Mouse (Mus musculus) mouse embryonic stem cell (cell line): ENCODE measurements around the gene Vmac.

ENCODE experiments used
- in situ Hi-C, 2 experiments: fragments of 300-500 bp; cut with MboI; formaldehyde crosslinking; loops; 1 replicate in 1 of 2; 3 replicates in 1 of 2; pipeline ENCODE4 v1.14.3; 2019 to 2020; ENCODE audit warnings: low sequenced_read_pairs in 2 of 2, low pct_unique_long_range_greater_than_20kb in 1 of 2, mixed read lengths in 1 of 2; ENCODE audit not compliant: unreplicated experiment in 1 of 2

Vmac gene

DNA sequence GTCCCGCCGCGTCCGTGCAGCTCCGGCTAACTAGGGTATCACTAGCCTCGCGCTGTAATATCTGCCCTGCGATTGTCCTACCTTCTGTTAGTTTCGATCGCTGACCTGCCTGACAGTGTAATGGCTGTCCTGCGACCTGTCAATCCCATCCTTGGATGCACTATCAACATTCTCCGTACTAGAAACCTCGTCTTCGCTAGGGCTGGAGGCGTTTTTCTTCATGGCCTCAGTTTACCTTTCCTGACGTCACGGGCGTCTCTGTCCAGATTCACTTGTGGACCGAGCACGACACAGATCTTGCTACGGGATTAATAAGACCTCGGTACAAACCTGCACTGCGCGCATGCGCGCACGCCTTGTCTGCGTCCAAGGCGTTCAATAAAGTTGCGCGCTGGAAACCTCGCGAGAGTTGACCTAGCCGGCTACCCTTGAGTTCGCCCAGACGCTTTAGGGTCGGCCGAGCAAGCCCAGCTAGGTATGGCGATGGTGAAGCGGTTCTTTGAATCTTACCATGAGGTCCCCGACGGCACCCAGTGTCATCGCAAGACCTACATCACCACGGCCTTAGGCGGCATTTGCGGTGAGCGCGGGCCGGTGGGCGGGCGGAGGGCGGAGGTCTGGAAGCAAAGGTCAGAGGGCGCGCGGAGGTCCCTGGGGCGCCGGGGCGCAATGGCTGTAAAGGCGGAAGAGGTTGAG, at the start of gene Vmac, which contains the start of gene Ndufa11:
TSS of gene Vmac (minus strand) at position 660 of the 696 bp plus-strand sequence.
TSS of gene Ndufa11 (plus strand) at position 405 of the 696 bp plus-strand sequence.
- in situ Hi-C loops = no loop called here

DNA sequence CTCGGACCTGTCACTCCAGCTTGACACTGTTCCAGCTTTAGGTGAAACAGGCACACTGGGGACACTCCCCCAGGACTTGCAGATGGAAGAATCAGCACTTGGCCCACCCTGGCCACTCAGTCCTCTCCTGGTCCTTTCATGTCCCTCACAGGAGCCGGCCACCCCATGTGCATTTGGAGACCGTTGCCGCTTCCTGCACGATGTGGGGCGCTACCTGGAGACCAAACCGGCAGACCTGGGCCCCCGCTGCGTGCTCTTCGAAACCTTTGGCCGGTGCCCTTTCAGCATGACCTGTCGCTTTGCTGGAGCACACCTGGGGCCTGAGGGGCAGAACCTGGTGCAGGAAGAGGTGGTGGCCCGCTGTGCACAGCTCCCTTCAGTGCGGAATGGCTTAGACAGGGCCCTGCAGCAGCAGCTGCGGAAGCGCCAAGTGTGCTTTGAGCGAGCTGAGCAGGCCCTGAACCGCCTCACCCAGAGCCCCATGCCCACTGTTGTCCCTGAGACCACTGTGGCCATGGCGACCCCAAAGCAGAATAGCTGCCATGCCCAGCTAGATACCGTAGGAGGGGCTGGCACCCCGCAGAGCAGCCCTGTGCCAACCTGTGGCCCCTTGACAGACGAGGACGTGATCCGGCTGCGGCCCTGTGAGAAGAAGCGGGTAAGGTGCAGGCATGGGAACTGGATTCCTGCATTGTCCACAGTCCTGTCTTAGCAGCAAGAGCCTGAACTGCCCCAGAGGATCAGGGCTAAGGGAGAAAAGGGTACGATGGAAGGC, 49.0 kb upstream of the Vmac start:
- in situ Hi-C loops = no loop called here

DNA sequence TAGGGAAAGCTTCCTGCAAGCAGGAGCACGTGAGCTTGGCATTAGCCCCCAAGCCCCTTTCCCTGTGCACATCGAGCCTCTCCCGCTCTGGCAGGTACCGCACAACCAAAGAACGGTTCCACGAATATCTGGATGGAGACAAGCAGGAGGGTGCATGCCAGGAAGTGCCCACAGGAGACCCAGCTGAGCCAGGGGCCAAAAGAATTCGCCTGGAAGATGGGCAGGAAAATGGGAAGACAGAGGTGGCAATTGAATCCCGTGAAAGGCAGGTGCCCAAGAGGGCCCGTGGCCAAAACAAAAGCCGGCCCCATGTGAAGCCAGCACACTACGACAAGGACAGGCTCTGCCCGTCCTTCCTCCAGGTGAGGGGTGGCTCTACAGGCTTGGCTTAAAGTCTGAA, 47.6 kb upstream of the Vmac start:
- in situ Hi-C loops = no loop called here

DNA sequence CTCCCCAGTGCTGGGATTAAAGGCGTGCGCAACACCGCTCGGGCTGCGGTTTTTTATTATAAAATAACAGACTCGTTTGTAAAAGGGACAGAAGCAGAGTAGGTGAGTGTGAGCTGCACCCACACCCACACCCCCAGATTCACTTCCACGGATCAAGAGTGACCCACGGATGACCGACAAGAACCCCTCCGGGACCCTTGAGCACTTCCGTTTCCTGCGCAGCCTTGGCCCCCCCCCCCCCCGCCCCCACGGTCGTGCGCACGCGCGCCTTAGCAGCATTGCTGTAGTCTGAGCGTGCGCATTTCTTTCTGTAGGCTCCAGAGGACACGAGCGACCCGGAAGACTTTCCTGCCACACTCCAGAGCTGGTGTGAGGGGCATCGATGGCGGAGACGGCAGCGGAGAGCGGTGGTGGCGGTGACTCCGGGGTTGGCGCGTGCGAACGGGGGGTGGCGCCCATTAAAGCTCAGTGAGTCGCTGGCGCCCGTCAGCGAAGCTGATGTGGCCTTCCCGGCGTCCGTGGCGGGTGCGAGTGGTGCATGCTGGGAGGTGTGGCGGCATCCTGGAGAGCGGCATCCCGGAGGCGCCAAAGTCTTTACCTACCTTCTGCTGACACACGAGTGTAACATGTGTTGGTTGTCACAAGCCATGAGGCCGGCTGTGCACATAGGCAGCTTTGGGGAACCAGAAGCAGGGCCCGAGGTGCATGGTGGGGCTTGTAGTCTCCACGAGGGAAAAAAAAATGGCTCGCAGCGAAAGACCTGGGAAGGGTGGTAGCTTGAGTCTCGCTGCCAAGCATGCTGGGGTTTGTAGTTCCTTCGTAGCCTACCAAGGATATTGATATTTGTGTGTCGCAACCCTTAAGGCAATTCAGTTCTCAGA, 46.9 kb upstream of the Vmac start, which contains the start of gene Dus3l:
TSS of gene Dus3l (plus strand) at position 284 of the 881 bp plus-strand sequence.
- in situ Hi-C loops = no loop called here

DNA sequence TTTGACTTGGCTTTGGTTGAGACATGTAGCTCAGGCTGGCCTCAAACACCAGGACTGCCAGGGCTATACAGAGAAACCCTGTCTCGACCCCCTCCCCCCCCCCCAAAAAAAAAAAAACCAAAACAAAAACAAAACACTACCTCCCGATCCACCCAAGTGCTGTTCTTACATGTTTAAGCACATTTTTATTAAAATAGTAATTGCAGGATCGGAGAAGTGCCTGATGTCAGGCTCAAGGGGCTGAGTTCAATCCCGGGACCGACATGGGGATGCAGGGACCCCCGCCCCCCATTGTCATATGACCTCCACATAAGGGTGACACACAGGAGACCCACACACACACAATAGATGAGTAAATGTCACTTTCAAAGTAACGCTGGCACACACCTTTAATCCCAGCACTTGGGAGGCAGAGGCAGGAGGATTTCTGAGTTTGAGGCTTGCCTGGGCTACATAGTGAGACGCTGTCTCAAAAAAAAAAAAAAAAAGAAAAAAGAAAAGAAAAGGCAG, 46.0 kb upstream of the Vmac start:
- in situ Hi-C loops = no loop called here

DNA sequence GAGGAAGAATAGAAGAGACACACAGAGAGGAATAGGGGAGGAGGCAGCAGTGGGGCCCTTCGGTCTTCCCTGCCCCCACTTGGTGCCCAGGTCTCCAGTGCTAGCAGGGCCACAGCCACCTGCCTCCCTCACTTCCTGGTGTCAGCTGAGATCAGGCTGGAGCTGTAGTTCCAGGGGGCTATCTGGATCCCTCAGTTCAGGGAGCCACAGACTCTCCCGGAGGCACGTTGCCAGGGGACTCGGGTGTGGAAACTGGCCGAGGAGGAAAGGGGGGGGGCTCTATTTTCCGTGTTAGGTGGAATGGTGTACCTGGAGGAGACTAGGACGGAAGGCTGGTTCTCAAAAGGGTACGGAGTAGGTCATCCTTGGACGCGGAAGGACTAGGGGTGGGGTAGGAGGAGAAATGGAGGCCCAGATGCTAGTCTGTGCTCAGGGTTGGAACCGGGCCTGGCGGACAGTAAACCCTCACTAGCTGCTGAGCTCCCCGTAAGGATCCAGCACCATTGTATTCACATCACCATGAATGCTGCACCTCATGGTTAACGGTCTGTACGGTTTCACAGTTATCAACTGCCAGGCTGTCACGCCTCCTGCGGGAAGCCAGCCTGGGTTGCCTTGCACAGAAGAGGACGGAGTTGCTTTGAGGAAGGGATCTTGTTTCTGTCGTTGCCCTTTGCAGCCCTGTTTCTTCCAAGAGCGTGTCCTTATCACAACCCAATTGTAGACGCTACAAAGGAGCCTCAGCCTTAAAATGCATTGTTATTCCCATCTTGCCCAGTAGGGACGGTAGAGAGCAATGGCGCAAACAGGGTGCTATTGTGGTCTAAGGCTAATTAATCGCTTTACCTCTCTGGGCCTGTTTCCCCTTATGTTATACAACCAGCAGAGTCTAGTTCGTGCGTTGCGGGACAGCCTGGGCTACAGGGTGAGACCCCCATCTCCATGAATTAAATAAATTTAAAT, 45.2 kb upstream of the Vmac start:
- in situ Hi-C loops = no loop called here

DNA sequence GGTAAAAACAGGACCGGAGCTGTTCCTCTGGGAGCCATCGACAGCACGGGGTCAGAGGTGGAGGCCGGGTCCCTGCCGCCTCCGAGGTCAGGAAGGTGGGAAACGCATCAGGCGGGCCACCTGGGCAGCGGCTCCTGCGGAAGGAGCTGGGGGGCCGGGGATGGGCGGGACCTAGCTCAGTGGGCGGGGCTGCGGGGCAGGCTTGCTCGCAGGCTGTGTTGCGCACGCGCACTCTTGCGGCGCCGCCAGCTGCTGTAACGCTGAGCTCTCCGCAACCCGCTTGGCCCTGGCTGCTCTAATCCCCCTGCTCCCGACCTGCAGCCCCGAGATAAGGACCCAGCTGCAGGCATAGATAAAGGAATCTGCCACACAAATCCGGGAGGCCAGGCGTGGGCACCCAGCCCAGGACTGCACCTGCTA, 44.2 kb upstream of the Vmac start:
- in situ Hi-C loops = no loop called here

DNA sequence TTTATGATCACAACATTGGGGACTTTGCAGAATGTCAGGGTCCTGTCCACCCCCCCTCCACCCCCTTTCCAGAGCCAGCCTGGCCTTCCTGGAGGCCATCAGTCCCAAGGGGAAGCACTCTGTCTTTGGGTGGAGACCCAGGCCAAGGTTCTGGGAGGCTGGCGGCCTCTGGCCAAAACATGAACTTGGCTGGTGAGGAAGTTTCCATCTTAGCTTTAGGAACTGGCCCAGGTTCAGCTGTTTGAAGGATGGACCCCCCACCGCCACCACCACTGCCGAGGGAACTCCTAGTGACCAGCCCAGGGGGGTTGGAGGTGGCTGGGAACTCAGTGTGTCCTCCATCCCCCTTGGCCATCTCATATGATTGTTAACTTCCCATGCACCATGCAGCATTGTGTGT, 43.3 kb upstream of the Vmac start:
- in situ Hi-C loops = no loop called here

DNA sequence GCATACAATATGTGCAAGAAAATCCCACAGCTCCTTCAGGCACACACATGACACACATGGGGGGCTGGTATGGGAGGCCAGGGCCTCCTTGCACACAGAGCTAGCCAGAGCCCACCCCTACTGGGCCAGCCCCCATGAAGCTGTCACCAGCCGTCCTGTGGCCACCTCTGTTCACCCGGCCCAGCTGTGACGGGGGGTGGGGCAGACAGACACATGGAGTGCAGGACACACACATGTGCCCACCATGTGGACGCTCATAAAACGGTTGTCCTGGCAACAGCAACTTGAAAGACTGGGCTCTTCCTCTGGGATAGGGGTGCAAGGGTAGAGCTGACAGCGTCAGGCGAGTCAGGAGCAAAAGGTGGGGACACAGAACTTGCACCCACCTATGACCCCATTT, 41.4 kb upstream of the Vmac start:
- in situ Hi-C loops = no loop called here

DNA sequence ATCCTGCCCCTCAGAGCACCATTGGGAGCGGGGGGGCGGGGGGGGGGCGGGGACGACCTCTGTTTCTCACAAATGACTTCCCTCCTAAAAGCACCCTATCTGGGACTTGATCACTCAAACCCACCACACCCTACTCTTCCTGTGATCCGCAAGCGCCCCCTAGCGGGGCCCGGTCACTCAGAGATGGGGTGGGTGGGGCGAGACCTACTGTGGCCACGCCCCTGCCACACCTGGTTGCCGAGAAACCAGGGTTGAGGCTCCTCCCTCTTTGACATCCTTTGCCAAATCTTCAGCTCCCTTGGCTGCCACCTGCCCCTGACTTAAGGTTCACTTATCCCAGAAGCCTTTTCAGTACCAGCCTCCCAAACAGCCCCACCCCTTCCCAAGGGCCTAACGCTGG, 40.3 kb upstream of the Vmac start:
- in situ Hi-C loops = no loop called here

DNA sequence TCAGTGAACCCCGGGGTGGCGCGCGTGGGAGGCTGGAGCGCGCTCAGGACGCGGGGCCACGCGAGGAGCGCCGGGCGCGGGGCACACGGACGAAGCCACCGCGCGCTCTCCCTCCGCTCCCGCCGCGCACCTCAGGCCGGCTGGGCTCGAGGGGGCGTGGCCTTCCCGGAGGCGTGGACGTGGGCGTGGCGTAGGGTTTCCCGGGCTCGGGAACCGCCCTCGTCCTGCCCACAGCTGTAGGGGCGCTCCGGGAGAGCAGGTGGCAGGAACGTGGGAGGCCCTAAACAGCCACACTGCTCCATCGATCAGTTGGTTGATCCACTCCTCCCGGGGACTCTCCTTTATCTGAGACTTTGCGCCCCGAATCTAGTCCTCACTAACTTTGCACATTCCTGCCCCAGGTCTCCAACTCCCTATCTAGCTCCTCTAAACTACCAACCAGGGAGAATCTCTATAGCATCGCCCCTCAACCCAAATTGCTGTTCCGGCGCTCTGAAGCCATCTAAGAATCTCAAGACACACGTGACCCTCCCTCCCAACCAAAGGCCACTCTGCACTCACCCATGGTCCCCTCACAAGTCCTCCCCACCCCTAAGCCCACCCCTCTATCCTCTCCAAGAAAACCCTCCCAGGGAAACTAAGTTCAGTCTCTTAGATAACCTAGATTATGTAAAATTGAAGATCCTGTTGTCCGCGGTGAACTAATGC, 39.7 kb upstream of the Vmac start, which contains the start of gene Nrtn:
TSS of gene Nrtn (minus strand) at position 115 of the 708 bp plus-strand sequence.
- in situ Hi-C loops = no loop called here

DNA sequence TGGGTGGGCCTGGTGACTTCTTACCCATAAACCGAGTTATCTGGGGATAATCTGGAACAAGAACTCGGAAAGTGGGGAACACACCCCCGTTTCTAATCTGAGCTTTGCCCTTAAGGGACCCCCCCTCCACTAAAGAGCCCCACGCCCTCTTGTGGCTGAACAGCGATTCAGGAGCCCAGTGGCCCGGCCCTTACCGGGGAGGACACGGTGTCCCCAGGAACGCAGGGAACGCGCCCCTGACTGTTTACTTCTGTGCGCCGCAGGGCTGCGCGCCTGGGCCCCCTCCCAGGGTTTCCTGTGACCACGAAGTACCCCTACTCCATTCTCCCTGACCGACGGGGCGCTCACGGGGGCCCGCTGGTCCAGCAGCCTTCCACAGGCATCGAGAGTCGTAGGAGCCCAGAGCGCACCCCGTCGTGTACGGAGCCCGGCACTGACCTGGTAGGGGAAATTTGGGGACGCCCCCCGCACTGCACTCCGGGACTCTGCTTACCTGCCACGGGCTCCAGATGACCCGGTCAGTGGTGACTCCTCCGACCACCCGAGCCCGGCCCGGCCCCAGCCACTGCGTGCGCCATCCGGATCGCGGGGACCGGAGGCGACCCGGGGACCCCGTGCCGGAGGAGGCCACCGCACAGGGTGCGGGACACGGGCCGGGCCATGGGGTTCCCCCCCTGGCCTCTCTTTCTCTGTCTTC, 39.0 kb upstream of the Vmac start:
- in situ Hi-C loops = no loop called here

DNA sequence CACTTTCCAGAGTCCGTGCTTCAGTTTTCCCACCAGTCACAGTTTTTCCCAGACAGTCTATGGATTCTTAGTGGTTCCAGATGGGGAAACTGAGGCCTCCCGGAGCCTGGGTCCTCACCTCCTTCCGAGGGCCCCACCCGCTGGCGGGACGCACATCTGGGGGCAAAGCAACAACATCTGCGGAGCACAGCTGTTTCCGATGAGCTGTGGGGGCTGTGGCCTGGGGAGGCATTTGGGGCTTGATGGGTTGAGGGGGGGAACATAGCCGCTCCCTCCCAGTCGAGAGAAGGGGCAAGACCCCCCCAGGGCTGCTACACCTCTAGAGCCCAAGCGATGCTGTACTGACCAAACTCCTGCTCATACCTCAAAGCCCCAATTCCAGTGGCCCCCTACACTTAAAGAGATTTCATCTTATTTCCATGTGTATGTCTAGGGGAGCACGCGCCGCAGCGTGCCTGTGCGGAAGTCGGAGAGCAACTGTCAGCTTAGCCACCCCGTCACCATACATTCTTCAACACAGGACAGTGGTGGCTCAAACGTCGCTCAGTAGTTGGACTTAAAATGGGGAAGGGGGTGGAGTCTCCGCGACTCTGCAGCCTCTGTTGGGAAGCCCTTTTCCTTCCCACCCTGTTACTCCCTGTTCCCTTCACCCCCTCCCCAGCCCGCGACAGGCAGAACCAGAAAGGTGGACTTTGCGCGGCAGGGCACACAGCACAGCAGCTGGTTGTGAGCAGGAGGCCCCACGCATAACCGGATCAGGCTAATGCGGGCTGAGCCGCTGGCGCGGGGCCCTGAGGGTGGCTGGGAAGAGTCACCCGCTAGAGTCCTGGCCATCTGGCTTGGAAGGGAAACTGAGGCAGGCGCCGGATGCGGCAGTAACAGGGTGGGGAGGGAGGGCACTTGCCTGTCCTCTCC, 36.7 kb upstream of the Vmac start:
- in situ Hi-C loops = no loop called here

DNA sequence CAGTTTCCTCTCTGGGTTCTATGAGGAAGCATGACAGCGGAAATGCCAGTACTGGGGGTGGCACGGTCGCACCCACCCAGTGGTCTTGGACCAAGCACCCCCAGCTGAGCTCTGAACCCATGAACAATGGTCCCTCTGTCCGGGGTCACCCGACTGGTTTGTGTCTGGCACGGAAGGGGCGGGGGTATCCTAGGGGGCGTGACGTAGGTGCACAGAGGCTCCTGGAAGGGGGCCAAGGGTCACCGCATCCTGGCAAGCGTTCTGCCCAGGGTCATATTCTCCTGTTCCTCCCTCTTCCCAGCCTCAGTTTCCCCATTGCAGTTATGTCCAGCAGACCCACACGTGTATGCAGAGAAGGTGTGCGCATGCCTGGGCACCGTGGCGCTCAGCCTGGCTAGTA, 35.6 kb upstream of the Vmac start:
- in situ Hi-C loops = no loop called here

DNA sequence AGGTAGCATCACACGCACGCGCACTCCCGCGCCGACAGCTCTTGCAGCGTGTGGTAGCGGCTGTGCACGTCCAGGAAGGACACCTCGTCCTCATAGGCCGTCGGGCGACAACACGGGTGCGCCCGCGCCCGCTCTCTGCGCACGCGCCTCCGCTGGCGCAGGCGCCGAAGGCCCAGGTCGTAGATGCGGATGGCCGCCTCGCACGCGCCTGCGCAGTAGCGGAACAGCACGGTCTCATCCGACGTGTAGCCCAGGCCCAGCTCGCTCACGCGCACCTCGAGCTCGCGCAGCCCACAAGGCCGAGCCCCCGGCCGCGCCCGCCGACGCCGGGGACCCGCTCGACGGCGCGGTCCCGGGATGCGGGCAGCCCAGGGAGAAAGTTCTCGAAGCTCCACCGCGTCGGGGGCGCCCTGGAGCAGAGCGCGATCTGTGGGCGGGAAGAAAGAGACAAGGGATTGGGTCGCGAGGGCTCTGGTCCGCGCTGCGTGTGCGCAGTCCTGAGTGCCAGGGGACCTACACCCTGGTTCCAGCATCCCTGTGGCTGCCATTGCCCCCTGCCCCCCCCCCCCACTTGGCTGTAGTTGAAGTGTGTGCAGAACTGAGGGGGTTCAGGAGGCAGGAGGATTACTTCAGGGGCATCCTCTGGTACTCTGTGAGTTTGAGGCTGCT, 33.7 kb upstream of the Vmac start:
- in situ Hi-C loops = no loop called here
